Mouse (Mus musculus) adrenal gland, postnatal 10 days (tissue): ENCODE data around the gene Xrcc4. TPM values are rescaled to one million over a fixed set of nuclear protein-coding genes. Genes with fewer than 3 reads are reported as not detected.
A peak's percentile ranks its signal among the peaks of the same experiment; 100 is the strongest.
"Not testable (repeated sequence)": the region's sequence is repeated elsewhere in the genome, so short reads cannot be mapped to it uniquely, and the experiment has no call there.

Source experiments
- DNase-seq: peaks from one replicate; pipeline ENCODE4 v3.0.0; 2021; ENCODE audit warnings: mixed read lengths
- total RNA-seq, 2 experiments: library from RNA; stranded (reverse); gene quantifications; 2 replicates each; pipeline ENCODE4 v1.2.3; 2021

The Xrcc4 gene
- total RNA-seq, 2 experiments from 2014 or later: 12.2 to 13.7 TPM

DNA sequence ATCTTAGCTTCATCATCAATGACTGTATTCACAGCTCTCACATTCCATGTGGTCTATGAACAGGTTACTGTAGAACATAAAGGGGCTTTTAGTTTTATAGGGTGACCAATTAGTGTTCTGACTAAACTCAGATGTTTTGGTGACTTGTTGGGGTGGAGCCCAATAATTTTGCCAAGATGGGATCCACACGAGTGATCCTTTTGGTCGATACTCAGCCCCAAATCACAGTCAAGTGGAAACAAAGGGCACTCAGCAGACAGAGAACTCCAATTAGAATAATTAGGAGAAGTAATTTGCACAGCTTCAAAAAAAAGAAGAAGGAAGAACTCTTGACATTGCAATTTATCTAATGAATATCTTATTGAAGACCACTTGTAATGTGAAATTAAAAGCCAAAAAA is 274.9 kb downstream of the Xrcc4 start:
- no peak for DNase-seq

DNA sequence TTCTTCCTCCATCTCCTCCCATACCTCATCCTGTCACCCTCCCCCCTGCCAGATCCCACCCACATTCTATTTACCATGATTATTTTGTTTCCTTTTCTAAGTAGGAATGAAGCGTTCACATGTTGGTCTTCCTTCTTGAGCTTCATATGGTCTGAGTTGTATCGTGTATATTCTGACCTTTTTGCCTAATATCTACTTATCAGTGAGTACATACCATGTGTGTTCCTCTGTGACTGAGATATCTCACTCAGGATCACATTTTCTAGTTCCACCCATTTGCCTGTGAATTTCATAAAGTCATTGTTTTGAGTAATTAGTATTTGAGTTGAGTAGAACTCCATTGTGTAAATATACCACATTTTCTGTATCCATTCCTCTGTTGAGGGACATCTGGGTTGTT is 277.2 kb downstream of the Xrcc4 start:
- DNase-seq: no peak

DNA sequence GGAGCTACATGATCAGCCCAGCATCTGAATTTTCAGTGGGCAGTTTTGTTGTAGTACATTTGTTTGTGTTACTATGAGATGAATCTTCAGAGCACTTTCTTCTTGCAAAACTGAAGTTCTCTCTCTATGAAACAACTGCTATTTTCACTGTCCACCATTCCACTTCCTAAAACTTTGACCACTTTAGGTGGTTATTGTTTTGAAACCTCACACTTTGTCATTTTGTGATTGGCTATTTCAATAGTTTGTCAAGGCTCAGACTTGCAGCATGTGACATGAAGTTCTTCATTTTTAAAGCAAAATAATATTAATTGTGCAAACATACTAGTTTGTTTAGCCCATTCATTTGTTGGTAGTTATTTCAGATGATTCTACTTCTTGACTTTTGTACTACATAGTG is 280.4 kb downstream of the Xrcc4 start:
- DNase-seq: no peak

DNA sequence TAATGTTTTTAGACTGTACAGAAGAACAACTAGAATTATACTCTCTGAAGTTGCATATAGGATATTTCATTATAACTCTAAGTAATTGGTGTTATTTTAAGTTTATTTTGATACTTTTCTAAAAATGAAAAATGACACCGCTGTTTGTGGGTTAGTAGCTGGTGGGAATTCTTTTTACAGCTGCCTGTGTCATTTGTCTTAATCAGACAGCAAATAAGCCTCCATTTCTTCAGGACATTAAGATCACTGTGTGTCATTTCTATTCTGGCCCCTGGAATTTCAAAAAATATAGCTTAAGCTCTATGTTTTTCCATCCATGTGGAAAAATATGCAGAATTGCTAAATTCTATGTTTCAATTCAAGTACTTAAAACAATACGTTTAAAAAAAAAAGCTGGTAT is 287.5 kb downstream of the Xrcc4 start:
- no peak for DNase-seq

DNA sequence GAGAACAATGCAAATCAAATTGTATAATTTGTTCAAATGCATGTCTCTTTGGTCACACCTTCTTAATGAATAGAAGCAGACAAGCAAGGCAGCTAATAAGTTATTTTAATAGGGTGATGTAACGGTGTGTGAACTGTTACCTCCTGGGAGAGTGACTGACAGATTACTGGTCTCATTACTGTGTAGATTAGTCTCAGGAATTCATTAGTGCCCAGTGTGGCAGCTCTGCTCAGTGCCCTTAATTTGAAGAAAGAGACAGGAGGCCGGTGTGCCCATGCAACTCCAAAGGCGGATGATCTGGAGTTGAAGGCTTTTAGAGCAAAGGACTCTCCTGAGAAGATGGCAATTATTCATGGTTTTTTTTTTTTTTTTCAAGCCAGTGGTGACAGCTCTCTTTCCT is 291.7 kb downstream of the Xrcc4 start:
- DNase-seq: no peak

DNA sequence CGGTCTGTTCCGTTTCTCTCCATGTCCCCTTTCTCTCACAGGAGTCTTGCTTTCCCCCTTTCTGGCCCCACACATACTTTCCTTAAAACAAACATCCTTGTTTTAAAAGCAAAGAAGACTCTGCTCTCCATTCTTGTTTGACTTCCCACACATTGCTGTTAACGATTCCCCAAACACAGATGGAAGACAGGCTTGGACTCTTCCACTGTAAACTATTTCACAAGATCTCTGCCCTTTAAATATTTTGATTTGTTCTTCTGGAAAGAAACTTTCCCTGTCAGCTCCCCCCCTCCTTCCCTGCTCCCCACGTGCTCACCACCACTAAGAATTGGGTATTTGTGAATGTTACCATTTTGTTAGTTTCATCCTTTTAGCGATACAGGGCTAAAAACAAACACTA is 297.9 kb downstream of the Xrcc4 start:
- no peak for DNase-seq

DNA sequence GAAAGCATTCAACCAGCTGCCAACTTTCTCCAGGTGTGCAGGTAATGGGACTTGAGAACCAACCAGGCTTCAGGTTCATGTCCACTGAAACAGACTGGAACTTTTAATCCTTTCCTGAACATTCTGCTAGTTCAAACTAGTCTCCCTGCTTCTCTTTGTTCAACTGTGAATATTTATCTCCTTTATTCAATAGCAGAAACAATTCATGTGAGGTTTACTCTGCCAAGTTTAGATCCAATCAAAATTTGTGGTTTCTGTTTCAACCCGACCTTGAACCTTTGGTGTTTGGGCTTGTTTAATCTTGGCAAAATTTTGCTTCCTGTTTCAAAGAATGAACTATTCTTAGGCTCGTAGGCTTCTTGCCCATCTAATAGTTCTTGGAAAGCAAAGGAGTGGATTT is 306.5 kb downstream of the Xrcc4 start:
- no peak for DNase-seq

DNA sequence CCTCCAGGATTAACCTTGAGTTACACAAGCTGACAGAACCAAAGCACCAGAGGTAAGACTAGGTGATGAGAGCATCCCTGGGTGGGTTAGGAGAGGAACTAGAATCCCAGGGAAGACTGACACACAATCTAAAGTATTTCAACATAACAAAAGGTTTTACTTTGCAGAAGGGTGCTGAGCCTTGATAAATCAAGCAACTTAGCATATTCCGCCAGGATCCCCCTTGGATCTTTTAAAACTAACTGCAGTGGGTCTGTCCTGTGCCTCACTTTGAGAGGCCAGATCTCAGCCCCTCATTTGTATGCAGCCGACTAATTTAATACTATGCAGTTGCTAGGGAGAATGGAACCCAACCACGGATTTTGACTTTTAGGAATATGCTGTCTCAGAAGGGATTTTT is 309.1 kb downstream of the Xrcc4 start:
- DNase-seq: no peak

DNA sequence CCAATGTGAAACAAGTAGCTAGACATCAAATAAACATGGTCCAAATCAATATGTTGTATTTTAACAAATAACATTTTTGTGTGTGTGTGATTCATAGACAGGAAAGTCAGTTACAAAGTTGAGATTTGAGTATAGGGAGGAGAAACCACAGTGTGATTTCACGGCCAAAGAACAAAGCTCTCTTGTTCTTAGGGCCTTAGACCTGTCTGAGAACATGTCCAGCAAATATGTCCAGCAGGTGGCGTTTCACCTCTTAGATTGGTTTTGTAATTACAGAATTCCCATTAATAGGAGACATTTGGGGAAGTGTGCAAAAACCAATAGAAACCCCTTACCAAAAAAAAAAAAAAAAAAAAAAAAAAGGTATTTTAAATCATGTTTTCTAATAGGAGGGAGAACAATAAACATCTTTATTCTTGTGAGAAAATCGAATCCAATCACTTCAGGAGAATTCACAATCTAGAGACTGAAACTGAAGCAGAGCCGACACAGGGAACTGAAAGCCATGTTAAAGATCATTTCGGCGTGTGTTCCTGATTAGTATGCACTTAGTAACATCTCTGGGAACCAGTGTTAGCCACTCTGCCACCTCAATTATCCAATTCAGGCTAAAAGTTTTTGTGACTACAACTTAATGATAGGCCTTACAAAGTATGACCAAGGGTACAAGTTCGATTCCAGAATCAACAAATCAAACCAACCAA is 310.0 kb downstream of the Xrcc4 start:
- peak; percentile 80 for DNase-seq

DNA sequence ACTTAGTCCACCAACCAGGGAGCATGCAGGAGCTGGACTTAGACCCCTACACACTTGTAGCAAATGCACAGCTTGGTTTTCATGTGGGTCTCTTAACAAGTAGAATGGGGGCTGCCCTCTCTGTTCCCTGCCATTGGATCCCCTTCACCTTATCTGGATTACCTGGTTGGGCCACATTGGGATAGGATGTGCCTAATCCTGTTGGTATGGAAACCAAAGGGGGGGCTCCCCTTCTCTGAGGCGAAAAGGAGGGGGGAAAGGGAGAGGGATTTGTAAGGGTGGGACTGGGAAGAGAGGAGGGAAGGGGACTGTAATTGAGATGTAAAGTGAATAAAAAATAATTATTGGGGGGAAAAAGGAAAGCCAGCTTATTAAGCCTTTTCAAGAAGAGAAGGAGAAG is 311.6 kb downstream of the Xrcc4 start:
- no peak for DNase-seq

DNA sequence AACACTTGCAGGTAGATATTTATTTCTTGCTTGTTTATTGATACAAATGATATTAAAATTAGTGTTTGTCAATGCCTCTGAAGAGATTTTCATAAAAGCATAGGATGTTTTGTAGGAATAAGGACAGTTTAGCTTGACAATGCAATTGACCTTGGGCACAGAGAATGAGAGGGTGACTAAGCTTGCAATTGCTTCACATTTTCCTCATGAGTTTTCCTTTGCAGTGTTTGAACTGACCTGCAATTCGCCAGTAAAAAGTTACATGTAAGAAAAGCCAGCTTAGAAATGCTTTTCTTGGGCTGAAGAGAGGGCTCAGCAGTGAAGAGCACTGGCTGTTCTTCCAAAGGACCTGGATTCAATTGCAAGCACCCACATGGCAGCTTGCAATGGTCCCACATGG is 312.3 kb downstream of the Xrcc4 start:
- DNase-seq: no peak

DNA sequence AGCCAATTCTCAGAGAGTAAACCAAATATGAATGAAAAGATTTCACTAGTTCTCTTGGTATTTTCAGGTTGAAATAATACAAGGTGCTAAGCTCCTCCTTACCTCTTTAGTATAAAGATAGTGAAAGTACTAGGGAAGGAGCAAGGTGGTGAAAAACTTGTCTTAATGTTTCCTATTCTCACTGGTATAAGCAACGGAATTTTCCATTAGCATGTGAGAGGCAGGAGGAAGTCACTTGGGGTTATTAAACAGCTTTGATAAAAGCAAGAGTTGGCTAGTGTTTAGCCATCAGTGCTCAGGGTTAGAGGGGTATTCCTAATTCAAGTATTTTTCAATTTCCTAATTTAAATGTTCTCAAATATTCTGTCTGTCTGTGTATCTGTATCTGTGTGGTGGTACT is 322.9 kb downstream of the Xrcc4 start:
- no peak for DNase-seq

DNA sequence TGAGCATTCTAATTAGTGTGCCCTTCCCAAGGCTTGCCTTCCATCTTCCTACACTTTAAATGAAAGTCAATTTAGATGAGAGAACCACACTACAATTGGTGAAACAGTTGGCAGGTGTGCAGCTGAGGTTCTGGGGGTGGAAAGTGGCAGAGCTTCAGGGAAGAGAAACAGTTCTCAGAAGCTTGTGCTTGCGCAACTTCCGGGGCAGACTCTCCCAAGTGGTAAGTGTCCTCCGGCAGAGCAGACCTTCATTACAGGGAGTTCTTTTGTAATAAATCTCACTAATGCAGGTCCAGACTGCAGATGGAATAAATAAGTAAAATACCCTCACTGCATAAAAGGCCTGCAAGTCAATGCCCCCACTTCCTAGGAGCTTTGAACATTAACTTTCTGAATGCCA is 323.4 kb downstream of the Xrcc4 start:
- DNase-seq: peak; percentile 11

DNA sequence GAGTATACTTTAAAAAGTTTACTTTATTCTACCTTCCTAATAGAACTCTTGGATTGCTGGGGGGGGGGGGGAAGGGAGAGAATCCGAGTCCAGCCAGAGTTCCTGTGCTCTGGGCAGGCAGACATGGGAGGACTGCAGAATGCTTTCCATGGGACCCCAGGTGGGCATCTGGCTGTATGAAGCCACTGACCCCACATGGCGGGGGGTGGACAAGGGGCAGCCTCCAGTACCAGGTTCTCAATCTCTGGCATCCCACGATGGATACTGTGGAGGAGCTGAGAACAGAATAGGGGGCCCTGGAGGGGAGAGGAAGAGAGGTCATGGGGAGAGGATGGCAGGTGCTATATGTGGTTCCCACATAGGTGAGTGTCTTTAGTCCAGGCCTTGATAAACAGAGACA is 327.1 kb downstream of the Xrcc4 start:
- no peak for DNase-seq

DNA sequence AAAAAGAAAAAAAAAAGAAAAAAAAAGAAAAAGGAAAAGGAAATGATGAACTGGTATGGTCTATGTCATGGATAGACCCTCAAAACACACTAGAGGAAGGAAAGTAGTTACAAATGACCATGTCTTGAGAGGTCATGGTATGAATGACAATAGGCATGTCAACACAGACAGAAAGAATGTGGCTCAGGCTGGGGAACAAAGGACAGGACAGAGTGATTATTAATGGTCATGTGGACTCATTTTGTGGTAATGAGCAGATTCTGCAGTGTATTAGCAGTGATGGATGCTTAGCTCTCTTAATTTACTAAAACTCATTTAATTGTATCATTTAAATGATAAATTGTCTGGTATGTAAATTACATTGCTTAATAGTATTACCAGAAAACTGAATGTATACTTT is 333.1 kb downstream of the Xrcc4 start:
- DNase-seq: no peak

DNA sequence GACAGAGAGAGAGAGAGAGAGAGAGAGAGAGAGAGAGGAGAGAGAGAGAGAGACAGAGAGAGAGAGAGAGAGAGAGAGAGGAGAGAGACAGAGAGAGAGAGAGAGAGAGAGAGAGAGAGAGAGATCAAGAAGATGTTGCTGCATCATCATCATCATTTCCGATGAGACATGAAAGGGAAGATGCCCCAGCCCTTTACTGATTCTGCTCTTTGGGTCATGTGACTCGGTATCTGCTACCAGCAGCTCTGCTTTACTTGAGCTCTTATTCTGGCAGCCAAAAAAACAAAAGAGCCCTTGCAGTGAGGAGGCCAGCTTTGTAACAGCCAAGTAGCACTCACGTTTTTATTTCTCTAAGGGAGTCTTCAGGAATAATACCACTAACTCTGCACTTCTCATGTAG is 338.8 kb downstream of the Xrcc4 start:
- DNase-seq: not testable (repeated sequence)

DNA sequence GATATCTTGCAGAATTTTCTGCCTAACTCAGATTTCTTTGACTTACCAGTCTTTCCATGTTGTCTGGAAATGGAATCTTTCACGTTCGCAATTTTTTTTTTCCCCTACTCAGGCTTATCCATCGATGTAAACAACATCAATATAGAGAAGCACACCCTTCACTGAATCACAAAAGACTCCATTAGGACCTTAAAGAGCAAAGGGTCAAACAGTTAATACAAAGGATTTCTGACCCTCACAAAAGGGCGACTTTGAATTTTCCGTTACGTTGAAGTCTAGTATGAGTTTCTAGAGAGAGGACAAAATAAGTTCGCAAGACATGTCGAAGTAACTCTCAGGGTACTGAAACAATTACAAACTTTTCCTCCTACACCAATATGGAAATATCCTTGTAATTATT is 346.2 kb downstream of the Xrcc4 start:
- DNase-seq: no peak

DNA sequence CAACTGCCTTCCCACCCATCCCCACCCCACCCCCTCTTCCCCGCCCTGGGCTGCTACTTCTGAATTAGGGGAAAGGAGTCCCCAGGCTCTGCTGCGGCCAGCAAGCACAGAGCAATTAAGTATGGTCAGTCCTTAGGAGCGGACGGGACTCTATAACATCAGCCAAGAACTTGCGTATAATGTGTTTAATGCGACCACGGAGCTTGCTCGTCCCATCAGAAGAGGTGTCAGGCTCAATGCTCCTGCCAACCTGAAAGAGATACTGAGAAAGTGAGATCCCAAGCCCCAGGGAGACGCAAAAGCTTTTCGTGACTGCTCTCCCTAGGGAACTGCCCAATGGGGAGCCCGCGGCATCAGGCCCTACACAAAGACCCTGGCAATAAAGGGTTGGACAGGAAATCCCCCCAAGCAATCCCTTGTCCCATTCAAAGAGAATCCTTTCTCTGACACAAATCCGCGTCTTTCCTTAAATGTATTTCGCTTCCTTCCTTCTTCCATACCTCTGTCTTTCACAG is 346.7 kb downstream of the Xrcc4 start:
- no peak for DNase-seq

DNA sequence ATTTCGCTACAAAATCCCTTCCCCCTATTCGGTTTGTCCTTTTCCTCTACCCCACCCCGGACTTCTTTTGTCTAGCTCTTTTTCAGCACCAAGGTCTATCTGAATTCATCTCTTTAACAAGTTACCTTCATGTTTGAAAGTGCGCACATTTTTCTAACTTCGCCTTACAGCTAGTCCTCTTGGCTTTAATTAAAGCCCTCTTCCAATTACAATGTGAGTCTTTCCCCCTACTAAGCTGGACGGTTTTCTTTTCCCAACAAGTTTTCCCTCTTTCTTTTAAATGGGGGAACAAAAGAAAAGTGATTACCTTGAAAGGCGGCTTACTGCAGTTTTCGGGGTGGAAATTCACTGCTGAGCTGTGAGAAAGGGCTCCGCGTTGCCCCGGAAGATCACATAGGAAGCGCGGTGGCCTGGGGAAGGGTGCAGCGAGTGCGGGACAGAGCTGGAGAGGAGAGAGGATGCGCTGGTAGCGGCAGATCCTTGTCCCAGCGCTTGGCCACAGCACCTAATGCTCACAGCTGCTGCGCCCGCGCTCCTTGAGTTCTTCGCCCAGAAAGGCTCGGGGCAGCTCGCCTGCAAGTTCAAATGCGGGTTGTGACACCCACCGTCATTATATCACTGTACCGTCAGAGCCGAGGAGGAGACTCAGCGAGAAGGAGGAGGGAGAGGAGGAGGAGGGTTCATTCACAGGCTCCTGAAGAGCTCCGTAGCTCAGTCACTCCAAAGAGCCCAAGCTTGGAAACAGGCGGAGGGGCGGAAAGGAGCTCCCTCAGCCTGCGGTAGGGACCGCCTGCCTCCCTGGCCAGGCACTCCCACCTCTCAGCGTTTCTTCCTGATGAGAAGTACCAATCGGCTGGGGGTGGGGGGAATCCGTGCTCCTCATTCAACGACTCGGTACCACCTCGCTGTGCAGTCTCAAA is 347.4 kb downstream of the Xrcc4 start, which contains the start of gene Vcan:
Vcan (minus strand) TSS at position 744 of the 920 bp plus-strand sequence.
- DNase-seq: peak; percentile 33

DNA sequence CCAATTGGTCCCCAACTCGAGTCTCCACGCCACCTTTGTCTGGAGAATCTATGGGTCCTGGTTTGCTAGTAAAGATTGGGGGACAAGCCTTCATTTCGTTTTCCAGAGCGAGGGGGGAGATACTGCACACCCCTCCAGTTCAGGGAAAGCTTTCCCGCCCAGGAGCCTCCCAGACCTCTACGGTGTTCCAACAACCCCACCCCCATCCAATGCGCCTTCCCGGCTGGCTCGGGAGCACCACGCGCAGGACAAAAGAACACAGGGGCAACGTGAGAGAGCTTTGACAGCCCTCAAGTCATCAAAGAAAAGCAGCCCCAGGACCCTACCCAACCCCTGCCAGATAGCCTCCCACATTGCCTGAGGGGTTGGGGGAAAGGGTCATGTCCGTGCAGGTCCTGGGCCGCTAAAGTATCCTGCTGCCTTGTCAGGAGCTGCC is 348.3 kb downstream of the Xrcc4 start:
- DNase-seq: peak; percentile 39

DNA sequence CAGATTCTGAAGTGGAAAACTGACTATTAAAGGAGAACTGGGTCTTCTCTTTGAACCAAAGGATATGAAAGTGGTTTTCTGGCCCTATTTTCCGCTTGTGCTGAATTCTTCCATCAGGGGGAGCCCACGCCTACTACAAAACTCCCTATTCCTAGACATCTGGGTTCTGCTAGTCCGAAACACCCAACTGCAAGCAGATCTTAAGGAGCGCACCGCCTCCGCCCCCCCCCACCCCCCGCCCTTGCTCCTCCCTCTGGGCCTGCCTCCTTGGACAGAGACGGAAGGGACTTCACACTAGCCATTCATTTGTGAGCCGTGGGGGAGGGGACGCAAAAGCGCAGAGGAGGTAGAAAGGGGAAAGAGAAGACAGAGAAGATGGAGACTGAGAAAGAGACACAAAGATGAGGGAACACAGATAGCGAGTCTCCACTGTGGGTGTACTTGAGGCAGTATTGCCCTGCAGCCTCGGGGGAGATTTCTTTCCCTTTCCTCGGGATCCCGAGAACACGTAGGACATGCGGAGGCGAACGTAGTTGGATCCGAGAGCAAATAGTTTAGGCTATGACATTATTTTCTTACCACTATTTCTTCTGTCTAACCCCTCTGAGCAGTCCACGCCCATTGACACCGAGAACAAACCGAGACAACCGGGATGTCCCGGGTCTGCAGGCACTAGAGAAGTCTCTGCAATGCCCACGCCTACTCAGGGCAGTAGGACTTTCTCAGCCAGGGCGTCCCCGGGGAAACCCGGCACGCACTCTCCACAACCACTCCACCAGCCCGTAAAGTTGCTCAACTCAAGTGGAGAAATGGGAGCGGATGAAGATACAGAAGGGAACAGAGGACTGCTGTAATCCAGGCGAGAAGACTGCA is 348.9 kb downstream of the Xrcc4 start:
- peak; percentile 77 for DNase-seq

DNA sequence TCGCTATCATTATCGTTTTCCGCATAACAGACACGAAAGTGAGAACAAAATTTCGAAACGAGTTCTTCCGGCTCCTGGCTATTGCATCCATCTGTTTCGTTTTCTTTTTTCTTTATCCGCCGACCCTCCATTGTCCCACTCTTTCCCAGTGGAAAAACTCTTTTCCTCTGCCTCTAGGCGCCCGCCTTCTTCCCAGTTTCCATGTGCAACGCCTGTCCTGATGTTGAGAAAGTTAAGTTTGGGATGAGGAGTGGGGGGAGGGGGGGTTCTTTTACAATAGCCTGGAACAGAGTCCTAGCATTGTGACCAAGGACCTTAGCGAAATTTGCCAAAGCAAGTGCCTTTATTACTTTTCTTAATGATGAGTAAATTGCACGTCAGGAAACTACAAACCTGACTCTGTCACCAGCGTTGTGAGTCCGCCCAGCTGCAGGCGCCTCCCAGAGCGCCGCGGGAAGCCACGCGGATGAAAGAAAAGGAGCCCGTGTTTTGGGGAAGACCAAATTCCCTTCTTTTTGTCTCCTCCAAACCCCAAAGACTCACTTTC is 349.6 kb downstream of the Xrcc4 start:
- DNase-seq: no peak
